Mouse (Mus musculus) T-helper 1 cell (primary cell): ENCODE measurements around the gene Mettl6.

ENCODE experiments used
- in situ Hi-C: fragments of 300-600 bp; cut with MboI, MseI; formaldehyde crosslinking; loops from one replicate; pipeline ENCODE4 v1.15.1; 2025; ENCODE audit warnings: high pct_unique_total_duplicates

Gene Mettl6

DNA sequence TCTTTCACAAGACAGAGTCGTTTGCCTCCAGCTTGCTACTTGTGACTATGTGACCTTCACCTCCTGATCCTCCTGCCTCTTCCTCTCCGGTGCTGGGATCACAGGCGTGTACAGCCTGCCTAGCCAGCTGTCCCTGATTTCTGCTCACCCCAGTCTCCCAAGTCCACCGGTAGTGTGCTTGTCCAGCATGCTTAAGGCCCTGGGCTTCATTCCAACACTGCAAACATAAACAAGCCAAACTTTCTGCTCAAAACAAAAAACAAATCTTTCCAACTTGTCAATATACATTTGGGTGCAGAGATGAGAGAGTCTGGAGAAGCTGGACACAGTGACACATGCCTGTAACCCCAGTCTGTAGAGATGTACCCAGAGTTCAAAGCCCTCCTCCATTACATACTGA is 62.4 kb downstream of the Mettl6 start:
- in situ Hi-C loops, result loop anchor here (5.0 kb wide), 1 partner anchor 35 kb away; no protein-coding TSS in a partner anchor

GRCm38 (mm10) chr14:31431789-31432330 is 63.0 kb downstream of the Mettl6 start:
- in situ Hi-C loops, result loop anchor here (5.0 kb wide), 1 partner anchor 35 kb away; no protein-coding TSS in a partner anchor

GRCm38 (mm10) chr14:31429004-31429395 is 65.8 kb downstream of the Mettl6 start:
- in situ Hi-C loops, result no loop called here

DNA sequence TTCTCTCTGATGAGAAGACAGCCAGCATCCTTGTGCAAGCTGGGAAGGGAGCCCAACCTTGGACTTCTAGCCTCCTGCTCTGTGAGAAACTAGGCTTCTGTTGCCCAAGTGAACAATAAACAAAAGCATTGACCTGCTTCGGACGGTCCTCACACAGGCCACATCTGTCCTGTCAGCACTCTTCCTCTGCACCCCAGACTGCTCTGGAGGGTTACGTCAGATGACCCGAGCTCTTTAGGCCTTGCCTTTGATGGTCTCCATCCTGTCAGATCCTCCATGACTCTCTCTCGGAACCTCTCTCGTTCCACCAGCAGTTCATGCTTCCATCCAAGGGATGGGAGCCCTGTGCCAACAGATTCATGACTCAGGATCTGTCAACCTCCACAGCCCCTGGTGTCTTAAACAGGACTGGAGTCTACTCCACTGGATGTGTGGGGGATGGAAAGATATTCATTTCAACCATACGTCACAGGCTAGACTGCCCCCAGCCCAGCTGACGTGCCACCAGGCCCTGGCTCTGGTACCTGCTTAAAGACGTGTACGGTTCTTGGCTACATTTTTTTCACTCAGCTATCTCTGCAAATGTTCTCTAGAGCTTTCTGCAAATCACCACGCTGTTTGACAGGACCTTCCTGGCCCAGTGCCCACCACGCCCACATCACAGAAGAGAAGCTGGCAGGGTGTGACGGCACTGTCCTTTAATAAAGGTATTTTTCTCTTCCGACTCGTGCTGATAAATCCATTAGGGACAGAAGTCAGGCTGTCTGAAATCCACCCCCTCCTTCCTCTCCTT is 66.4 kb downstream of the Mettl6 start:
- in situ Hi-C loops, result no loop called here
